Mouse (Mus musculus) brain, embryonic 14.5 days (tissue): ENCODE data around the gene Olfr464.

ENCODE experiments used
- CTCF ChIP-seq: fragments of 200-500 bp; IDR thresholded peaks from 2 replicates; pipeline ENCODE4 v1.5.1; 2012; ENCODE audit warnings: inconsistent platforms, mild to moderate bottlenecking, moderate library complexity, borderline replicate concordance; ENCODE audit not compliant: insufficient read depth, insufficient read length; ENCODE audit errors: extremely low read depth
- POLR2A ChIP-seq: fragments of 200-500 bp; IDR thresholded peaks from 2 replicates; pipeline ENCODE4 v1.6.1; 2012; ENCODE audit warnings: mild to moderate bottlenecking, inconsistent platforms, borderline replicate concordance; ENCODE audit not compliant: poor library complexity, insufficient read depth, insufficient read length, severe bottlenecking; ENCODE audit errors: extremely low read depth

DNA sequence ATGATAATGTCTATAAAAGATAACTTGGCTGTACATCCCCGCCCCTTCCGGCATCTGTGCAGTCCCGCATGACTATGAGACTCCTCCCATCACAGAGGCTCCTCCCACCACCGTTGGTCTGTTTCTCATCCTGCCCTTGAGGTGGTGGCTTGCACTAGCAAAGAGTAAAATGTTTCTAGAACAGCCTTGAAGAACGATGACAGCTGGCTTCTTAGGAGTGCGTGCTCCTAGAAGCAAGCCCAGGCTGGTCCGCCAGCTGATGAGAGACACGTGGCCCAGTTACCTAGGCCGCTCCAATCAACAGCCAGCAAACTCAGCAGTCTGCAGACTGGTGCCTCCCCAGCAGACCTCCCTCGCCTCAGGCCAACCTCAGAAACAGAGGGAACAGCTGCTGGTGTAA is 45.4 kb upstream of the Olfr464 start:
- no peak for TF ChIP-seq POLR2A
- TF ChIP-seq CTCF: no peak
